Mouse (Mus musculus) heart, adult 8-10 months (tissue): ENCODE data around the gene Nepro. TPM values are rescaled to one million over a fixed set of nuclear protein-coding genes. Genes with fewer than 3 reads are reported as not detected.
A peak's percentile ranks its signal among the peaks of the same experiment; 100 is the strongest.

Experiments
- DNase-seq: peaks from one replicate; pipeline ENCODE4 v3.0.0; 2022; ENCODE audit warnings: low spot score
- total RNA-seq, 4 experiments: library from RNA; stranded (reverse); gene quantifications; 2 replicates each; pipeline ENCODE4 v1.2.4; 2022

Nepro gene
- total RNA-seq, 4 experiments from 2014 or later = 4.1 to 6.4 (median 5.2) TPM

DNA sequence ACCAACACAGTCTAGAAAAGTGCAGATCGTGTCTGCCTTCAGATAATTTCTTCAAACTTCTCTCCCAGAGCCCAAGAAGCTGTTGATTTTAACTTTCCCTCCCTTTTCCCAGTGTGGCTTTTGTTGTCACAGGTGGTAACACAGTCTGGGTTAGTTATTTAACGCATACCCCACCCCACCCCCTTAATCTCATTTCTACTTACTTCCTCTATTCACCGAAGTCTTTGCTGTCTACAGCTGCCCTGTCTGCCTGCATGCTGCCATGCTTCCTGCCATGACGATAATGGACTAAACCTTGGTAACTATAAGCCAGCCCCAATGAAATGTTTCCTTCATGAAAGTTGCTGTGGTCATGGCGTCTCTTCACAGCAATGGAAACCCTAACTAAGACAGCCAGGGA lies 21.8 kb upstream of the Nepro start:
- no peak for DNase-seq

DNA sequence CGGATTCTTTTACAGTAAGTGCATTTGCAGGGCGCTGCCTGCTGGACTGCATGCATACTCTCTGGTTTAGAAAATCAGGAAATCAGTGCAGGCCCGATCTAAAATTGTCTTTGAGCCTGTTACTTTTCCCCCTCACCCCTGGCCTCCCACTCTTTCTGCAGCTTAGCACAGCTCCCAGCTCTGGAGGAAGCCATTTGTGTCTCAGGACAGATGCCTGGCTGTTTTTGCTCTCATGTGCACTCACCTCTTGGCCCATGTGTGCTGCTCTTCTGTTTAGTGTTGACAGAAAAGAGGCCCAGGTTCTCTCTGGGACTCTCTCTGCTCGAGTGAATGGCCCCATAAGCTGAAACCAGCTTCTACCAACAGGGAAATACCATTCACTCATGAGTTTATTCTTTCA lies 20.6 kb upstream of the Nepro start:
- no peak for DNase-seq

DNA sequence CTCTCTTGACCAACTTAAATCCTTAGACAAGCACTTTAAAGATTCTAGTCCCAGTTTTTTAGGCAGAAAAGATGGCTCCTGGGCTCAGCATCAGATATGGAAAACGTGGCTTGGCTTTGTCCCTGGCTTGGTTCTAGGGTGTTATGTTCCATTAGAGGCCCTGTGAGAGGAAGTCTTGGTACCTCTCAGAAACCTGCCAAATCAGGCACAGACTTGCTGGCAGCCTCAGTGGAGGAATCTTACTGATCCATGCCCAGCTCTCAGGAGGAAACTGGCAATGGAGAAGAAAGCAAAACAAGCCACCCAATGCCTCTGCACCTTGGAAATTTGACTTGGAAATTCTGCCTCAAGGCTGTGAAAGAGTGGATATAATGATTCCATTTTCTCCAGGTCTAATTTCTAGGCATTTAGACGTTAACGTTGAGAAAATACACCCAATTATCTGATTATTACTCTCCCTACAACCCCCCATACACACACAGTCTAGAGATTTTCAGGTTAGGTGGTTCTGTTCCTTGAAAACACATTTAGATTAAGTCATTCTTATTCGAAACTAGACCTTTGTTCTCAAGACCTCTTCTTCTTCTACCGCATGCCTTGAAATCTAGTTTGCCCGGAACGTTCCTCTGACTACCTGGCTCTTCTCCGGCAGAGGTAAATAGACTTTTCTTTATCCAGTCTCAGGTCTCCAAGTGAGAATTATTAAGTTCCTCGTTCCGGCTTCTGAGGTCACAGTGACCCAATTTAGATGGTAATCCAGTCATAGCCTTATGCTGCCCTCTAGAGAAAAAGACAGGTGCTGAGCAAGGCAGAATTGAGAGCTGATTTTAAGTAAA lies 7.6 kb upstream of the Nepro start:
- peak; percentile 53 for DNase-seq

DNA sequence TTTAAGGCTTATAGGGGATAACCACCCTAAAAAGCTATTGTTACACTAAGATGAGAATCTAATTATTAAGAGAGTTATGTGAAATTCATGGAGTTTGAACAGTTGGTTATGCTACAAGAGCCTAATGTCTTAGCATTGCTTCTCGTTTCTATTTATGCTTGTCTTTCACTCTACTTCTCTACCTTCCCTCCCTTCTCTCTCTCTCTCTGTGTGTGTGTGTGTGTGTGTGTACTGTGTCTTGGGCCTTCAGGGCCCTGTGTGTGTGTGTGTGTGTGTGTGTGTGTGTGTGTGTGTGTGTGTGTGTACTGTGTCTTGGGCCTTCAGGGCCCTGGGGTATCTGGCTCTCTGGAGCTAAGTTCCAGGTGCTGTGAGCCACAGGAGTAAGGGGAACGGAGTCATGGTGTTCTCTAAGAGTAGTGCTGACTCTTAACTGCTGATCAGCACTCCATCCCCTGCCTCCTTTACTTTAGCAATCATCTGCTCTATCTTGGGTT lies 6.9 kb upstream of the Nepro start:
- no peak for DNase-seq

DNA sequence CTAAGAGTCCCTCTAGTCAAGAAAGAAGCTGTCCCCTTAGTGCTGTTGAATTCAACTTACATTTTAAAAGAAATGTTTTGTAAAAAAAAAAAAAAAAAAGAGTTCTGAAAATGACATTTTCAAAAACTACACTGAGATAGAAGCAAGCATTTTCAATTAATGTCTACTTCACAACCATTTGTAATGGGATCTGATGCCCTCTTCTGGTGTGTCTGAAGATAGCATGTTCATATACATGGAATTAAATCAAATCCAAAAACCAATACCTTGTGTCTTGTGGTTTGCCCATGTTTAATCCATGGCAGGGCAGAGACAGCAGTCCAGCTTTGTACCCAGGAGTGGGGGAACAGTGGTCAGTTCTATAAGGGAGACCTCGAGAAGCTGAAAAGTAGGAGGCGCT lies 6.3 kb upstream of the Nepro start:
- no peak for DNase-seq

DNA sequence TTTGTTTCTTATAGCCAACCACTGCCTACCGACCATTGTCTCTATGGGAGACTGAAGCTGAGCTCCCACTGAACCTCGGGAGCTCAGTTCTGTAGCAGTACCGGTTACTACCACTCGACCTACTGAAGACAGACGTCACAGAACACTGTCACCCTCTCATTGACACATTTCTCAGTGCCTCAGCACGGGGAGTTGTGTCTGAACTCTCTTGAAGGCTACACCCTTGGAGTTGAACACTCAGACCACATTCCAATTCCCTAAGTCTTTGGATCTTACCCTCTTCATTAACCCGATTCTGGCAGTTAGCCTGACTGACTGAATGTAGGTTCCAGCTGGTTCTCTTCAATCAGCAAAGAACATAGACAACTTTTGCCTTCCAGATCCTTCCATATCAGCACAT lies 4.8 kb upstream of the Nepro start:
- no peak for DNase-seq

DNA sequence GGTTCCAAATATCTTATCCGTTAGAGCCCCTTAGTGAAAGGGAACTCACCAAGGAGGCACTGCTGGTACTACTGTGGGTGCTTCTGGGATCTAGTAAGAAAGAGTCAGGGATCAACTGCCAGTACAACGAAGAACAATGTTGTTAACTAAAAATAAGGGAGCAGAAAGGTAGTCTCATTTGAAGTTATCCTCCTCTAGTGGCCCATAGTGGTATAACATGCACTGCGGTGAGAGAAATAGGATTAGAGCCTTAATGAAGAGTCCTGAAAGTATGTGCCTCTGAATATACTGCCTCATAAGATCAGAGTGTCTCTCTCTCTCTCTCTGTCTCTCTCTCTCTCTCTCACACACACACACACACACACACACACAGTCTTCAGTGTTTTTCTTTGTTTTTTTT lies 3.6 kb upstream of the Nepro start:
- DNase-seq = no peak

DNA sequence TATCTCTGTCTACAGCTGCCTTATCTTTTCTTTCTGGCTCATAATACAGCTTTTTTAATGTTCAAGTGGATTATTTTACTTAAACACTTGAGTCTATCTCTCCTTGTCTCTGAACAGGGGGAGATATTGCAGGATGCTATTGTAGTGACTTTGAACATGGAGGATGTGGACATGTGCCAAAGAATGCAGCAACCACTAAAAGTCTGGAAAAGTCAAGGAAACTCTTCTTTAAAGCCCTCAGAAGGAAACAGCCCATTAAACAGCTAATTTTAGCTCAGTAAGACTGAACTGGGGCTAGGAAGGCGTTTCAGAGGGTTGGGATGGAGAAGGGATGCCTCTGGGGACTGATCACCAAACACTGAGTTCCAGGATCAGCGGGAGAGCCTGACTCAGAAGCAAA lies 1.4 kb upstream of the Nepro start:
- no peak for DNase-seq

DNA sequence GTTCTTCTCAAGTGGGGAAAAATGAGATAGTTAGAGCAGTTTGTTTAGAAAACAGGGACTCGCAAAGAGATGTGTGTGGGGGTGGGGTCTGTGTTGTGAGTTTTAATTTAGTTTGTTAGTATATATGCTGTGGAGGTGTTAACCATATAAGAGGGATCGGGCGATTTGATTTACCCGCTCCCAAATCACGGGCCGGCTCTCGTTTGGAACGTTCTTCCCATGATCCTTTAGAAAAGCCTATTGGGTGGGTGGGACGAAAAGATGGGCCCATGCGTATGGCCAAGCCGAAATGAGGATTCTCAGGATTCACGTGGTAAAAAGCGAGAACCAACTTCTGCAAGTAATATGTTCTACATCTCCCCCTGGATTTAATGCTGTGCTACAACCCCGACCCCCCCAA lies 746 bp downstream of the Nepro start:
- no peak for DNase-seq

DNA sequence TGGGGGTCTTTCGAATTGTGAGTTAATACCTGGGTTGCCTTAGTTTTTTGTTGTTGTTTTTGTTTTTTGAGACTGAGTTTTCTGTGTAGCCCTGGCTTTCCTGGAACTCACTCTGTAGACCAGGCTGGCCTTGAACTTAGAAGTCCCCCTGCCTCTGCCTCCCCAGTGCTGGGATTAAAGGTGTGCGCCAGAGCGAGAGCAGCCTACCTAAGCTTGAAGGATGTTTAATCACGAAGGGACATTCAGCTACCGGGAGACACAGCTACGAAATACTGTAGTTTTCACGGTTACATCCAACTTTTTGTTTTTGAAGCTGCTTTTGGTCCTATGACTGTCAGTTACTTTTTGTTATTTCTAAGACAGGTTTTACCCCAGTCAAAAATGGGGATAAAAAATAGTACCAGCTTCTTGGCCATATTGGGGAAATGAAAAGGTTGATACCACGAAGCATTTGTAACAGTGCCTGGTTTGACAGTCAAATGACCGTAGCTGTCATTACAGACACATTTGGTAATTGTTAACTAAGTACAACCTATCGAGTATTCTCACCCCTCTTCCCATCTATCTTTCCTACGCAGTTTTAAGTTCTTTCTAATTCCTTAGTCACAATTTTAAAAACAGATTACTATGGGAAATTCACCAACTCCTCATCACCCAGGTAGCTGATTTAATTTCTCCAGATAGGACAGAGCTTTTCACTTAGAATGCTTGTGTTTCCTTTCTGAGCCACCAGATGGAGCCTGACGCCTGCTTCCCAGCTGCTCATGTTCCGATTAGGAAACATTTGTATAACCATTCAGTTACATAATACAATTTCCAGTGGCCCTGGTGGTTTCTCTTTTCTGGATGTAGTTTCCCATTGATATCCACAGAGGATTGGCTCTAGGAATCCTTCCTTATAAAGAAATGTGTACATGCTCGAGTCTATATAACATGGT lies 1.5 kb downstream of the Nepro start:
- peak; percentile 83 for DNase-seq

DNA sequence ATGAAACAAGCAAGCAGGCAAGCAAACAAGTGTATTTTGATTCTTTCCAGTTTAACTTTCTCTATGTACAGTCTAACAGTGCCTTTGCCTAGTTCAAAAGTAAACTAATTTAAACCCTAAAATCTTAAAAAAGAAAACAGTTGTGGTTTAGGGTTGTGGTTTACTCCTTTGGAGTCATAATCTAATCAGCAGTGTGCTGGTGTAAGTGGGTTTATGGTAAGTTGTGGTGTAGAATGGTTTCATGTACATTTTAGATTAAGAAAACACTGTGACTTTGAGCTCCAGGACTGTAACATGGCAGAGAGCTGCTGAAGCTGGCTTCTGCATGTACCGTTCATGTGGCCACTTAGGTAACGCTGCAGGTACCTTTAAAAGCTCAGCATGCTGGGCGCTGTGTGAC lies 3.4 kb downstream of the Nepro start:
- DNase-seq = no peak

DNA sequence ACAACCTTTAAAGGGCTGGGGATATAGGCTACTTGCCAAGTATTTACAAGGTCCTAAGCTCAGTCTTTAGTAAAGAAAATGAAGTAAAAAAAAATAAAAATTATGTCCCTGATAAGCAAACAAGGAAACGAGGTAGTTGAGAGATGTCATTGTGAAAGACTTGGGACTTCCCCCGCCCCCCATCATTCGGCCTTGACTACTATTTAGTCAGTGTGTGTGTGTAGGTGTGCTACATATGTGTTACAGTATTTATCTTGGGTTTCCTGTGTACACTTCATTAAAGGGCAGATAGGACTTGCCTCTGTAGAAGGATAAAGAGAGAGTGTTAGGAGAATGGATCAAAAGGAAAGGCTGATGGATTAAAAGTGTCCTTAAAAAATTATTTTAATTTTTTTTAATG lies 10.0 kb downstream of the Nepro start:
- no peak for DNase-seq

DNA sequence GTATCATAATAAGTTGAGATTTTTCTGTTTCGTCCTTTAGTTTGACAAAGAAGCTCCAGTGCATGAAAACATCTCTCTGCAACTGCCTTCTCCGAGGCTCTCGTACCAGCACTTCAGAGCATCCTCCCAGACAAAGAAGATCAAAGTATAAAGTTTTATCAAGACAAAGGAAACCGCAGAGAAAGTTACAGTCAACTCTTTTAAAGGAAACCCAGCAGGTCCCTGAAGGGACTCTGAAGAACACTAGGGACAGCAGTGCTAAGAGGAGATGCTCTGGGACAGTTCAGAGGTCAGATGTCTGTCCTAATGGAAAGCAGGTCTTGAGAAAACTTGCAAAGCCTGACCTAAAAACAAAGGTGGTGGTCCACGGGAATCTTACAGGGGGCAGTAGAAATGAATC lies 11.6 kb downstream of the Nepro start:
- DNase-seq = no peak

DNA sequence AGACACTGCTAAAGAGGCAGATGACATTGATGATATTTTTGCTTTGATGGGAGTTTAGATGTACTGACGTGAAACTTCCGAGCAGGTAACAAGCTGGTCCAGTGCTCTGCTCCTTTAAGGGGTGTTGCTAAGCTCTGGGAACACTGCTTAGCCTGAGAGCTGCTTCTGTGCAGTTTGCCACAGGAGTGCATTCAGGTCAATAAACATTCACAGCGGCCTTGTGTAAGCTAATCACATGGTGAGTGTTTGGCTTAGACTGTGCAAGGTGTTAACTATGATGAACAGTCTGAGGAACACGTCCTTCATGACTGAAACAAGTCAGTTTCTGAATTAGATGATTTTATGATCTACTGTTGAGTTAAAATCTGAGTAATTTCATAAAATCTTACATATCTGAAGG lies 12.0 kb downstream of the Nepro start:
- DNase-seq = no peak

DNA sequence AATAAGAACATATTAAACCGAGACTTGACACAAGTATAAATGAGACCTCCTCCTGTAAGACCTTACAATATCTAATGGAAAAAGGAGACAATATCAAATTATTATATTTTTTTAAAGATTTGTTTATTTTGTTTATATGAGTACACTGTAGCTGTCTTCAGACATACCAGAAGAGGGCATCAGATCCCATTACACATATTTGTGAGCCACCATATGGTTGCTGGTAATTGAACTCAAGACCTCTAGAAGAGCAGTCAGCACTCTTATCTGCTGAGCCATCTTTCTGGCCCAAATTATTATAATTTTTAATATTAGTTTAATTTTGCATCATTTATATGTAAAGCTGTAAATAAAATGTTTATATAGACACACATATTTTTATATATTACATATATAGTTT lies 18.7 kb downstream of the Nepro start:
- DNase-seq = no peak

DNA sequence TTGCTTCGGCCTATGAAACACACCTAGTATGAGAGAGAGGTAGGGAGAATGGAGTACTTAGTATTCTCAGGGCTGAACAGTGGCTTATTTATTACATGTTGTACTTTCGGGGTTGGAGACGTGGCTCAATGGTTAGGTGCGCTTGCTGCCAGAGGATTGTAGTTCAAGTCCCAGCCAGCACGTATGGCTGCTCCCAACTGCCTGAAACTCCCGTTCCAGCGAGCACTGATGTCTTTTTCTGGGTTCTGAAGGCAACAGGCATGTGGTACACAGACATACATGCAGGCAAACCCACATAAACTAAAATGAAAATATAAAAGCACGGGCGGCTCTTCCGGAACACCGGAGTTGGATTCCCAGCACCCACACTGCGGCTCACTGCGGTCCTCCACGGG lies 21.4 kb downstream of the Nepro start:
- no peak for DNase-seq

DNA sequence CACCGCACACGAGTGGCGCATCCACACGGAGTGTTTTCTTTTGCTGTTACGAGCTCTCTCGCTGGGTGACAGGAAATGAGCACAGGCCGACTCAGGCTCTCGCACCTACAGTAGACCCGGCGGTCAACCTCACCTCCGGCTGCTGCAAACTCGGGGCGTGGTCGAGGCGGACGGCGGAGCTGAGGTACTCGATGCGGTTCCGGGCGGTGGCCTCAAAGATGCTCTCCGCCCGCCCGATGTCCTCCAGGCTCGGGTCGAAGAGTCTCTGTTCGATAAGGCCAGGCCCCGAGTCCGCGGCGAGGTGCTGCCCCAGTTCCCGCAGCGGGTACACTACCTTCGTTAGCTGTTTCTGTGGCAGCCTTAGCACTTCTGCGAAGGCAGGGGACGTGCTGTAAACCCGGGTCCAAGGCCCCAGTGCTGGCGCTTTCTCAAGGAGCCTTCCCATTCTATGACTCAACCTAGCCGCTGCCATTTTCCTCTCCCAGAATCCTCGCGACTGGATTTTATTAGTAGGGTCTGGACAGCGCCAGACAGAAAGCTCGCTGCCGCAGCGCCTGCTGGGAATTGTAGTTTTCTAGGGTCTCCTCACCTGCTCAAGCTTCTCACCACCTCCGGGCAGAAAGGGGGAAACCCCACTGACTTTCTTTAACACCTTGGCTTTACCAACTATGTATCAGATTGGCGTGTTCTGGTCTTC lies 21.9 kb downstream of the Nepro start, which contains the start of gene Gtpbp8:
Gene Gtpbp8, minus strand, starts transcription at position 498 of the 697 bp plus-strand sequence.
- DNase-seq = peak; percentile 86

DNA sequence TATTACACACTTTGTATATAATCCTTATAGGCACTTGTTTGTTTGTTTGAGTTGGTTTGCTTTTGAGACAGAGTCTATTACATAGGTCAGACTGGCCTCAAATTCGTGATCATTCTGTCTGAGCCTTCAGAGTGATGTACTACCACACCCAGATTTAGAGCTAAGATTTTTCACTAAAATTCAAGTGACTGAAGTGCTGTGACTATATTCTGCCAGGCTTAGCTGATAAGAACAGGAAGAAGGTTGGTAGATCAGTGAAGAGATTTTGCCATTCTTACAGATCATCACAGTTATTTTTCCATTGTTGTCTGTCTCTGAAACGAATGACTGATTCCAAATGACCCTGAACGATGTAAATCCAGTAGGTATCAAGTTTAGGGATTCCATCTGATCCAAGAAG lies 23.9 kb downstream of the Nepro start:
- no peak for DNase-seq

DNA sequence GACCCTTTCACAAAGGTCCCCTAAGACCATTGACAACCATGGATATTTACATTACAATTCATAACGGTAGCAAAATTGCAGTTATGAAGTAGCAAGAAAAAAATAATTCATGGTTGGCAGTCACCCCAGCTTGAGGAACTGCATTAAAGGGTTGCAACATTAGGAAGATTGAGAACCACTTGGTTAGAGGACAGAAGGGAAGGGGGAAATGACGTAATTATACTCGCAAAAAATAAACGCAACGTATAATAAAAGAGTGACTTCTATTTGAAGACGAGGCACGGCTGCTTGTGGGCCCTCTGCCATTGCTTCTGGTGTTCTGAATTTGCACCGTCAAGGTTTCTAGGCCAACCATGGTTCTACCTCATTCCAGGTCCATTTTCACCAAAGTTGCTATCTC lies 33.6 kb downstream of the Nepro start:
- DNase-seq = no peak

DNA sequence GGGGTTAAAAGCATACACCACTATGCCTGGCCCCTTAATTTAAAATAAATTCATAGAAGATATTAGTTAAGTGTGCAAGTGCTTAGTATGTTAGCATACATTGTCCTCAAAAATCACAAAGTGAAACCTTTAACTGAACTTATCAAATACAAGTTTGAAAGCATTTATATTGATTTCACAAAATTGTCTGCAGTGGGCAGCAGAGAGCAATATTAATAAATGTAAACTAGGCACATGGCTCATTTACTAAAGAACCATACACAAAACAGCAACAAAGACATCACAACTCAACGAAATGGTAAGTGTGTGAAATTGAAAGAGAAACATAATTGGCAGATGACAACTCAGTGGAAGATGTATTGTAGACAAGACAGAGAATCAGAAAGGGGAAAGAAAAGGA lies 37.7 kb downstream of the Nepro start:
- no peak for DNase-seq

DNA sequence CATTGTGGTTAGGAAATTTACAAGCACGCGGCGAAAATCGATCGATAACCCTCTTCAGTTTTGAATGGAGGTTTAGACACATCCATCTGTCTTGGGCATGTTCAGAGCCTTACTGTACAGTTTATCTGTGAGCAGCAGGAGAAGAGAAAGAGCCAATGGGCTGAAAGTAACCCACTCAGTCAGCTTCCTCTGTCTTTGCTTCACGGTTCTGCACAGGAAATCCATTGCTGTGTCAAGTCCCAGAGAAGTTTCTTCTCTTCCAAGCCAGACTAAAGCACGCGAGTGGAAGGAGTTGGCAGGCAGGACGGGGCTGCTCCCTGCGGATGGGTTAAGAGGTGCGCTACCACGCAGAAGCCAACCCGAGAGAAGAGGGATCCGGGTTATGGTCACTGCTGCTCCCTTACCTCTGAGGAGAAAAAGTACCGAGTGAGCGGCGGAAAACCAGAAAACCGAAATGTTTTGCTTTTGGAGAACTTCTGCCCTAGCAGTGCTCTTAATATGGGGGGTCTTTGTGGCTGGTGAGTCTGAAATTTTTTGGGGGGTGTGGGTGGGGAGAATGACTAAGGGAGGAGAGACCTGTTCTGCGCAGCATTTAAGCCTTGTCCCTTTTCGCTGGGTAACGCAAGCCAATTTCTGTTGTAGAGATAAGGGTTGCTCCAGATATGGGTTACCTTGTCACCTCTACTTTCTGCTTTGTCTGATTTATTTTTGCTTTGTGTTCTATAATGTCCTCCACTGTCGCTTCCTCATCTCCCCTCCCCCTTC lies 41.6 kb downstream of the Nepro start, which contains the start of gene Cd200r1:
Gene Cd200r1, plus strand, starts transcription at position 182 of the 765 bp plus-strand sequence.
- no peak for DNase-seq
